Mouse (Mus musculus) left cerebral cortex, adult 2 months (tissue): Measurements from ENCODE around the gene Taf6l. TPM values are rescaled to one million over a fixed set of nuclear protein-coding genes. Genes with fewer than 3 reads are reported as not detected.

Experiments used
- DNase-seq, 2 experiments: peaks; one replicate each; pipeline ENCODE4 v3.0.0; 2021 to 2022; ENCODE audit warnings: low spot score in 2 of 2, mixed read lengths in 1 of 2; ENCODE audit errors: extremely low spot score in 1 of 2
- H3K27ac ChIP-seq: fragments of 200-600 bp; 2 replicates; pipeline ENCODE4 v1.8.1; 2022
- H3K4me3 ChIP-seq: fragments of 200-600 bp; 2 replicates; pipeline ENCODE4 v1.8.1; 2022
- CTCF ChIP-seq: fragments of 200-600 bp; IDR thresholded peaks from 2 replicates; pipeline ENCODE4 v1.8.1; 2022; ENCODE audit warnings: antibody characterized with exemption, mild to moderate bottlenecking, moderate library complexity
- intact Hi-C: fragments of 180-260 bp; cut with DNase I; formaldehyde crosslinking; loops from one replicate; pipeline ENCODE4 v1.15.1; 2025
- microRNA-seq, 2 experiments: library from miRNA; unstranded; fragments of <30 nt; microRNA quantifications; one replicate each; pipeline ENCODE4 v1.2.0; 2021
- total RNA-seq, 2 experiments: library from RNA; stranded (reverse); gene quantifications; 2 replicates each; pipeline ENCODE4 v1.2.3; 2021

Gene Taf6l
- total RNA-seq, 2 experiments from 2014 or later: 13.1 to 14.3 TPM

DNA sequence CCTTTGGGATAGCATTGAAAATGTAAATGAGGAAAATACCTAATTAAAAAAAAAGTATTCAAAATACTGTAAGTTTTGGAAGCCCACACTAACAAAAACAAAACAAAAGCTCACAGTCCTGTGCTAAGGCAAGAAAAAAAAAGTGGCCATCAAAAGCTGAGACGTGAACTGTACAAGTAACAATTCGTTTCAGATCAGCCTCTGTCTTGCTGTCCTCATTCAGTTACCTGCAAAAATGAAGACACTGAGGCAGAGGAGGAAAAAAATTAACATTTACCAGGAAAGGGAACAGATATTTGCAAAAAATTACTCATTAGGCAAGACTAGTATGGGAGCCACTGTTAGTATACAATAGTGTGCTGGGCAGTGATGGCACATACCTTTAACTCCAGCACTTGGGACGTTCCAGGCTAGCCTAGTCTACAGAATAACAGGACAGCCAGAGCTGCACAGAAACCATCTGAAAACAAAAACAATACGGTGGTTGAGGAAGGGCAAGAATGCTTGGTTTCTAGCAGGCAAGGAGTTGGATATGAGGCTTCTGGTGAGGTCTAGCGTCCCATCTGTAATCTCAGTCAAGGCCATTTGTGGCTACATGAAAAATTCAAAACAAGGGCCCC, 58.6 kb downstream of the Taf6l start:
- TF ChIP-seq CTCF: no peak
- no peak overlapping the region for H3K27ac ChIP-seq
- intact Hi-C loops: no loop called here
- H3K4me3 ChIP-seq: no peak overlapping the region
- no peak for DNase-seq

DNA sequence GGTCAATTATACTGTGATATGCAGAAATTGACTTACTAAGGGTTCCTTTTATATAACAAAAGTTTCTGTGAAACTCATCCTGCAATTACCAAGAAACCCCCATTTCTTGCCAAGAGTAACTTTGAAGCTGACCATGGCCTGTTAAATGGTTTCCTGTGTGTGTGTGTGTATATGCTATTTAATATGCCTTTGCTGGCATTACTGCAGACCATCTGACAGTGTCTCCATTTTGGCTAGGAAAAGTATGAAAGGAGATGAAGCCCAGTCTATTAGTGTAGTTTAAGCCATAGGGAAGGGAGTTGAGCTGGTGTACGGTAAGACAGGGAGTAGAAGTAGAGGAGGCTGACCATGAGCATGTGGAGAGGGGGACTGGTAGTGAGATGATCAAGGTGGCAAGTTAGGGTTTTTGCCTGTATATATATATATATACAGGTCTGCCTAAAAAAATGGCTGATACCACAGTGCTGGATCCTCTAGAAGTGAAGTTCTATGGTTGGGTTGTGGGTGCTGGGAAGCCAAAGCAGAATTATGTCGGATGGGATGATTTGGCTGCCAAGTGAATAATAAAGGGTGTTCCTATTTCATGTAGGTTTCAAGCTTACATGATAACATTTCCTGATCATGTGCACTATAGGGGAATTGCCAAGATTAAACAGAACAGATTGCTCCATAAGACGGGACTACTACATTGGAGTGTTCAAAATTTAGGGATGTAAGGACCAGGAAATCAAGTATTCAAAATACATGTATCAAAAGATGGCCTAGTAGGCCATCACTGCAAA, 59.4 kb downstream of the Taf6l start:
- no peak overlapping the region for H3K4me3 ChIP-seq
- no peak overlapping the region for H3K27ac ChIP-seq
- intact Hi-C loops: no loop called here
- no peak for DNase-seq
- TF ChIP-seq CTCF: no peak

DNA sequence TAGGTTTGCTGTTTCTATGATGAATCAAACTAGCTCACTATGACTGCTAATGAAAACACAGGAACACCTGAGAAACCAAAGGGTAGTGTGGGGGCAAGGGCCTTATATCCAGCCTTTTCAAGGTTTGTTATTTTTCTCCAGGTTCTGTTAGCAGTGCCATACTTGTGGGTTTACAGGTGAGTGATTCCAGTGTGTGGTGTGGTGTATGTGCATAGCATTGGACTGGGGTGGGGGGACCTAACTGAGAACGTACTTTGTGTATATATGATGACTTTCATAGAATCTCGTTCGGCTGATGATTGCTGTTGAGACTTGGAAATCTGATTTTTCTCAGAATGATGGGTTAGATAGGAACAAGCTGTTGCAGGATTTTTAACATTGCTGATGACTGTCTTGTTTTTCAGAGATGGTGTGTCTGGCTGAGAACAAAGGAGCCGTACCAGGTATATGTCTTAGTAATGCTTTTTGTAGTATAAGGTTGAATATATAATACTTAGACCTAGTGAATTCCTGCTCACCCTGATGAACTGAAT, 61.1 kb downstream of the Taf6l start:
- Histone ChIP-seq H3K4me3 (no peak overlapping the region), H3K27ac (no peak overlapping the region)
- intact Hi-C loops: no loop called here
- TF ChIP-seq CTCF: no peak
- DNase-seq: no peak

Small RNAs within 50 kb of the gene (microRNA-seq; reads per million reads assigned to microRNA genes)
- 0 reads per million in 2 experiments for gene Mir6992

Other genes with a start within 250 kb of the Taf6l start
- gene Slc22a8, start 195.2 kb downstream of the Taf6l start, total RNA-seq: 10 to 100 TPM; 12.5 TPM
- gene Slc22a6, start 168.4 kb downstream of the Taf6l start, total RNA-seq: 1 to 10 TPM; 5.2 to 7.3 TPM
- gene Chrm1, start 122.6 kb downstream of the Taf6l start, total RNA-seq: 100 to 1,000 TPM; 152 to 155 TPM
- gene Slc3a2, start 63.0 kb downstream of the Taf6l start, total RNA-seq: 100 to 1,000 TPM; 144 to 154 TPM
- 10 to 100 TPM; 48.5 to 53.1 TPM for gene Wdr74, start 50.6 kb downstream of the Taf6l start, total RNA-seq
- 1 to 10 TPM; 1.4 to 1.8 TPM for gene 1700092M07Rik, start 45.7 kb downstream of the Taf6l start, total RNA-seq
- 10 to 100 TPM; 71.2 to 77.9 TPM for gene Stx5a, start 45.0 kb downstream of the Taf6l start, total RNA-seq
- 10 to 100 TPM; 90.2 to 98.8 TPM for gene Nxf1, start 29.3 kb downstream of the Taf6l start, total RNA-seq
- gene Tmem223, start 15.4 kb downstream of the Taf6l start, total RNA-seq: 10 to 100 TPM; 63.8 to 66.8 TPM
- gene Tmem179b, start 11.9 kb downstream of the Taf6l start, total RNA-seq: 1 to 10 TPM; 8.2 to 8.7 TPM
- 100 to 1,000 TPM in 1 of 2 experiments, 10 to 100 TPM in 1; 96.6 to 105 TPM for gene Polr2g, start 12.2 kb upstream of the Taf6l start, total RNA-seq
- 1 to 10 TPM; 5.3 to 6.7 TPM for gene Zbtb3, start 16.1 kb upstream of the Taf6l start, total RNA-seq
- 10 to 100 TPM; 34.5 to 36.7 TPM for gene Ttc9c, start 32.9 kb upstream of the Taf6l start, total RNA-seq
- gene Hnrnpul2, start 33.6 kb upstream of the Taf6l start, total RNA-seq: 100 to 1,000 TPM; 125 to 129 TPM
- gene AC129217.1, start 43.4 kb upstream of the Taf6l start, total RNA-seq: not detected
- 100 to 1,000 TPM; 109 TPM for gene Bscl2, start 51.0 kb upstream of the Taf6l start, total RNA-seq
- 100 to 1,000 TPM; 184 to 198 TPM for gene Gng3, start 52.8 kb upstream of the Taf6l start, total RNA-seq
- 1 to 10 TPM in 1 of 2 experiments, under 1 TPM in 1; 0.87 to 1.1 TPM for gene Lrrn4cl, start 64.4 kb upstream of the Taf6l start, total RNA-seq
- 10 to 100 TPM; 86.1 to 94.7 TPM for gene Ubxn1, start 85.1 kb upstream of the Taf6l start, total RNA-seq
- 10 to 100 TPM; 33.1 to 36.2 TPM for gene Uqcc3, start 94.5 kb upstream of the Taf6l start, total RNA-seq
- 1 to 10 TPM; 6.5 to 9.3 TPM for gene Lbhd1, start 97.3 kb upstream of the Taf6l start, total RNA-seq
- not detected for gene Gm49403, start 97.5 kb upstream of the Taf6l start, total RNA-seq
- gene 1810009A15Rik, start 102.4 kb upstream of the Taf6l start, total RNA-seq: 10 to 100 TPM; 22.5 to 23.2 TPM
- gene Gm49416, start 102.5 kb upstream of the Taf6l start, total RNA-seq: 1 to 10 TPM; 1.2 to 6.7 TPM
- 10 to 100 TPM; 21.7 to 22.9 TPM for gene Ints5, start 106.6 kb upstream of the Taf6l start, total RNA-seq
- 100 to 1,000 TPM in 1 of 2 experiments, 10 to 100 TPM in 1; 96.4 to 104 TPM for gene Ganab, start 111.7 kb upstream of the Taf6l start, total RNA-seq
- gene B3gat3, start 134.0 kb upstream of the Taf6l start, total RNA-seq: 100 to 1,000 TPM; 172 to 173 TPM
- gene Rom1, start 142.9 kb upstream of the Taf6l start, total RNA-seq: 1 to 10 TPM; 5.6 to 7.2 TPM
- gene Eml3, start 143.1 kb upstream of the Taf6l start, total RNA-seq: 10 to 100 TPM; 11.0 to 13.7 TPM
- 10 to 100 TPM; 55.5 to 55.6 TPM for gene Mta2, start 155.5 kb upstream of the Taf6l start, total RNA-seq
- 10 to 100 TPM; 21.4 to 22.4 TPM for gene Tut1, start 167.4 kb upstream of the Taf6l start, total RNA-seq
- gene Eef1g, start 180.6 kb upstream of the Taf6l start, total RNA-seq: 100 to 1,000 TPM; 228 to 236 TPM
- 10 to 100 TPM; 22.5 to 32.2 TPM for gene Ahnak, start 202.9 kb upstream of the Taf6l start, total RNA-seq